Mouse (Mus musculus) intestine, embryonic 14.5 days (tissue): Measurements from ENCODE around the gene AC170998.1. TPM values are rescaled to one million over a fixed set of nuclear protein-coding genes. Genes with fewer than 3 reads are reported as not detected.
A peak's percentile ranks its signal among the peaks of the same experiment; 100 is the strongest.

Experiments
- ATAC-seq: fragments of 200-750 bp; cut with Nextera tagmentation; replicated peaks from 2 replicates; pipeline ENCODE4 v1.8.0; 2017; ENCODE audit warnings: low read depth, moderate number of reproducible peaks, moderate TSS enrichment, moderate library complexity; ENCODE audit not compliant: low FRiP score, low TSS enrichment
- DNase-seq: peaks from one replicate; pipeline ENCODE4 v3.0.0-alpha.2; 2018; ENCODE audit warnings: low spot score
- H3K27ac ChIP-seq: fragments of 300-500 bp; sonication (generic); 2 replicates; pipeline ENCODE4 v1.5.1; 2014; ENCODE audit warnings: low read depth, mild to moderate bottlenecking, control low read depth
- H3K27me3 ChIP-seq: fragments of 300-500 bp; sonication (generic); replicated peaks from 2 replicates; pipeline ENCODE4 v1.6.1; 2014; ENCODE audit warnings: low read length, control low read depth; ENCODE audit not compliant: control insufficient read depth, insufficient read depth
- H3K36me3 ChIP-seq: fragments of 300-500 bp; sonication (generic); 2 replicates; pipeline ENCODE4 v1.6.1; 2014; ENCODE audit warnings: low read length, control low read depth; ENCODE audit not compliant: control insufficient read depth, insufficient read depth
- H3K4me1 ChIP-seq: fragments of 300-500 bp; sonication (generic); replicated peaks from 2 replicates; pipeline ENCODE4 v1.6.1; 2014; ENCODE audit warnings: low read length, control low read depth, mixed read lengths; ENCODE audit not compliant: control insufficient read depth, insufficient read depth
- H3K4me2 ChIP-seq: fragments of 300-500 bp; sonication (generic); 2 replicates; pipeline ENCODE4 v1.6.1; 2014; ENCODE audit warnings: low read length
- H3K4me3 ChIP-seq: fragments of 300-500 bp; sonication (generic); 2 replicates; pipeline ENCODE4 v1.5.1; 2014; ENCODE audit warnings: low read depth, low read length, control low read depth, mixed read lengths
- H3K9ac ChIP-seq: fragments of 300-500 bp; sonication (generic); 2 replicates; pipeline ENCODE4 v1.6.1; 2014; ENCODE audit warnings: mild to moderate bottlenecking, low read length
- H3K9me3 ChIP-seq: fragments of 300-500 bp; sonication (generic); 2 replicates; pipeline ENCODE4 v1.6.1; 2016; ENCODE audit warnings: low read length, control low read depth; ENCODE audit not compliant: control insufficient read depth
- WGBS: fragments of 180-500 bp; shearing (Covaris S2); extraction: QIAGEN DNeasy Blood & Tissue Kit; methylation state at CpG from one replicate; pipeline ENCODE4 v1.1.7; 2014; 5-methylcytosine and 5-hydroxymethylcytosine counted together
- polyA plus RNA-seq: library from polyadenylated mRNA; unstranded; fragments of >200 nt; fragmentation: Nextera tagmentation; extraction: Ambion mirVana; gene quantifications from 2 replicates; pipeline ENCODE4 v1.2.1, GENCODE M21; 2014

Gene AC170998.1
- polyA plus RNA-seq, 1 experiment from 2014 or later = 4.0 TPM

GRCm38 (mm10) chr17:28691687-28692340 lies 34.1 kb upstream of the AC170998.1 start:
- under 1% methylated on average over 47 of the region's 53 CpGs for WGBS
- H3K4me3 ChIP-seq = peak overlapping the region; percentile 99
- peaks cover 38% of the 10 kb centered on the region for H3K4me1 ChIP-seq
- H3K9me3 ChIP-seq = no peaks in the 10 kb centered on the region
- peaks cover 3% of the 10 kb centered on the region; the same call in 1 of the 2 replicates for H3K27me3 ChIP-seq
- ATAC-seq (peak; percentile 47), DNase-seq (peak; percentile 85)
- H3K36me3 ChIP-seq = no peaks in the 10 kb centered on the region; the same call in 1 of the 2 replicates
- peak overlapping the region; percentile 71 for H3K4me2 ChIP-seq
- H3K9ac ChIP-seq = peak overlapping the region; percentile 88
- peak overlapping the region; percentile 95 for H3K27ac ChIP-seq

DNA sequence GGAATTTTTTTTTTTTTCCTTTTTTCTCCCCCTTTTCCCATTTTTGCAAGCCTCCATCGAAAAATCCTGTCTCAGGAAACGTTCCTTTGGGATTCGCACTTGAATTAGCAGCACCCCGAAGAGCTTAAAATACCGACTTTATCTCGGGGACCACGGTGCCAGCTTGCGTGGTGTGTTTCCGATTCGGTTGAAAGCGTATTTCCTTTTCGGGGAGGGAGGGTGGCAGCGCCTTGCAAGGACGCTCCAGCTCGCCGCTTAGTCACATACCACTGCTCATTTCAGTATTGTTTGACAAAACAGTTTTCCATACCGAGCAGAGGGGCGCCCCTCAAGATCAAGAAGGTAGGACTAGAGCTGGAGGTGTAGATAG lies 33.6 kb upstream of the AC170998.1 start:
- peak overlapping the region; percentile 99 for H3K4me3 ChIP-seq
- peak overlapping the region; percentile 88 for H3K9ac ChIP-seq
- peaks cover 43% of the 10 kb centered on the region for H3K4me1 ChIP-seq
- no peak for ATAC-seq
- peaks cover 3% of the 10 kb centered on the region; the same call in 1 of the 2 replicates for H3K27me3 ChIP-seq
- under 1% methylated on average over 18 of the region's 18 CpGs for WGBS
- no peak for DNase-seq
- no peaks in the 10 kb centered on the region for H3K9me3 ChIP-seq
- H3K36me3 ChIP-seq = no peaks in the 10 kb centered on the region; the same call in 1 of the 2 replicates
- peak overlapping the region; percentile 71 for H3K4me2 ChIP-seq
- H3K27ac ChIP-seq = peak overlapping the region; percentile 95

DNA sequence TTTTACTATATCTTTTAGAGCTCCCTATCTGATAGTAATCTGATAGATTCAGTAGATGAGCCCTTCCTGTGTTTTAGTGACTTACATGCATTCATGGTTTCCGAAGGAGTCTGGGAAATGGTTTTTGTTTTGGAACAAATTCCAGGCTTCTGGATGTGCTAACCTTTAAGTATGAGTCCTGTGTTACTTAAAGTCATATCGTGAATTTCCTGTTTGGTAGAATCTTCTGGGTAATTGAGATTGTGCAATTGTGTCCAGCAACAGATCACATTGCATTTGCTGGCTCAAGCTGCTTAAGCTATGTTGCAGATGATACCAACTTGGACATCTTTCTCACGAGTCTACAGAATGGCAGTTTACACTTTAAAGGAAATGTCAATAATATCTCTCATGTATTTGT lies 32.8 kb upstream of the AC170998.1 start:
- peaks cover 48% of the 10 kb centered on the region for H3K4me1 ChIP-seq
- ATAC-seq (no peak), DNase-seq (no peak)
- no peak overlapping the region for H3K27ac ChIP-seq
- H3K9ac ChIP-seq = peak overlapping the region; percentile 88
- WGBS = 28% methylated on average over 3 of the region's 3 CpGs
- H3K27me3 ChIP-seq = peaks cover 3% of the 10 kb centered on the region; the same call in 1 of the 2 replicates
- peak overlapping the region; percentile 99 for H3K4me3 ChIP-seq
- H3K36me3 ChIP-seq = no peaks in the 10 kb centered on the region; the same call in 1 of the 2 replicates
- peak overlapping the region; percentile 71 for H3K4me2 ChIP-seq
- no peaks in the 10 kb centered on the region for H3K9me3 ChIP-seq

DNA sequence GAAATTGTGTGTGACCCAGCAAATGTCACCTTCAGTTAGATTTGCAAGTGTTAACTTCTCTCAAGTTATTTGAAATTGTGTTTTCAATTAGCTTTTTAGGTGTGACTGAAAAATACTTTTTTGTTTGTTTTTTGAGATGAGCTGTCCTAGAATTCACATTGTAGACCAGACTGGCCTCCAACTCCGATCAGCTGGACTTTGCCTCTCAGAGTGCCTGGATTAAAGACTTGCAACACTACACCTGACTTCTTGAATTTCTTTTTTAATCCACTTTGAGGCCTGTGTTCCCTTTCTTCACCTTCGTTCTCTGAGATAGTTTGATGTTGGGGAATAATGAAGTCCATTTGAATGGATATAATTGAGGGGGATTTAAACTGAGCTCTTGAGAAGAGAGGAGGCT lies 31.8 kb upstream of the AC170998.1 start:
- Histone ChIP-seq H3K27ac (no peak overlapping the region), H3K9ac (no peak overlapping the region), H3K4me3 (no peak overlapping the region), H3K36me3 (no peaks in the 10 kb centered on the region; the same call in 1 of the 2 replicates), H3K4me2 (no peak overlapping the region; the same call in 1 of the 2 replicates), H3K27me3 (no peaks in the 10 kb centered on the region; the same call in 1 of the 2 replicates), H3K9me3 (no peaks in the 10 kb centered on the region), H3K4me1 (peaks cover 55% of the 10 kb centered on the region)
- DNase-seq (no peak), ATAC-seq (no peak)
- WGBS = 66% methylated on average over 2 of the region's 2 CpGs

DNA sequence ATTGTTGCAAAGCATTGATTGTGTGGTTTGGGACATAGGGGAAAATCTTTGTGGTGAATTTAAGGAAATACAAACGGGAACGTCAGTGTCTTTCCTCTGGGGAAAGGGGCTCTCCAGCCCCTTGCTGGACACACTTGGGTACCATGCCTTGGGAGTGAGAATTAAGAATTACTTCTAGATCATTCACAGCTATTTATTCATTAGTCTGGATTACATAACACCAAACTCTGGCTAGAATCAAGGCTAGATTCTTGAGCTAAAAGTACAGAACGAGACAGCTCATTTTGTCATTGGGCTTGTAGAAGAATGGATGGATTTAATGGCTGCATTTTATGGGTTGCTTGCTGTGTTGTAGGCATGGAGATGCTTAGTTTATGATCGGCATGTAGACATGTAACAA lies 31.1 kb upstream of the AC170998.1 start:
- WGBS = 86% methylated on average over 4 of the region's 4 CpGs
- Histone ChIP-seq H3K9me3 (no peaks in the 10 kb centered on the region), H3K27me3 (no peaks in the 10 kb centered on the region), H3K9ac (no peak overlapping the region), H3K4me2 (no peak overlapping the region), H3K4me1 (peaks cover 49% of the 10 kb centered on the region), H3K4me3 (no peak overlapping the region), H3K36me3 (no peaks in the 10 kb centered on the region; the same call in 1 of the 2 replicates), H3K27ac (no peak overlapping the region)
- DNase-seq (no peak), ATAC-seq (no peak)

DNA sequence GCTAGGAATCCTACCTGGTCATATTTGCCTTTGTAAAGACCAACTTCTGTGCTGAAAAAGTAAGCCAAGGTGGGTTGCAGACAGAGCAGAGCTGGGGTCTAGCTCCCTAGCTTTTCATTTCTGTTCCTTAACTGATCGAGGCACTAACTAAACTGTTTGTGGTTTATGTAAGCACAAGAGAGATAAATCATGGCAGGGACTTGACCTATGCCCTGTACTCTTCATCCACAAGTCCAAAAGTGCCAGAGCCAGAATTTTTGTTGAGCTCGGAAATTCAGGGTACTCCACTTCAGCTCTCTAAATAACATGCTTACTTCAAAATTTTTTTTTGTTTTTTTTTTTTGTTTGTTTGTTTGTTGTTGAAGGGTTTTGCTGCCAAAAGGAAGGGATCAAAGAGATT lies 29.2 kb upstream of the AC170998.1 start:
- 0 out of 2 replicates have a peak overlapping the region, but pooled peaks have one; percentile 6 for H3K9ac ChIP-seq
- DNase-seq (no peak), ATAC-seq (no peak)
- H3K36me3 ChIP-seq = no peaks in the 10 kb centered on the region; the same call in 1 of the 2 replicates
- no peak overlapping the region for H3K4me2 ChIP-seq
- no peak overlapping the region for H3K27ac ChIP-seq
- H3K27me3 ChIP-seq = no peaks in the 10 kb centered on the region
- no peak overlapping the region for H3K4me3 ChIP-seq
- 15% methylated on average over 2 of the region's 2 CpGs for WGBS
- no peaks in the 10 kb centered on the region for H3K9me3 ChIP-seq
- peaks cover 49% of the 10 kb centered on the region for H3K4me1 ChIP-seq

DNA sequence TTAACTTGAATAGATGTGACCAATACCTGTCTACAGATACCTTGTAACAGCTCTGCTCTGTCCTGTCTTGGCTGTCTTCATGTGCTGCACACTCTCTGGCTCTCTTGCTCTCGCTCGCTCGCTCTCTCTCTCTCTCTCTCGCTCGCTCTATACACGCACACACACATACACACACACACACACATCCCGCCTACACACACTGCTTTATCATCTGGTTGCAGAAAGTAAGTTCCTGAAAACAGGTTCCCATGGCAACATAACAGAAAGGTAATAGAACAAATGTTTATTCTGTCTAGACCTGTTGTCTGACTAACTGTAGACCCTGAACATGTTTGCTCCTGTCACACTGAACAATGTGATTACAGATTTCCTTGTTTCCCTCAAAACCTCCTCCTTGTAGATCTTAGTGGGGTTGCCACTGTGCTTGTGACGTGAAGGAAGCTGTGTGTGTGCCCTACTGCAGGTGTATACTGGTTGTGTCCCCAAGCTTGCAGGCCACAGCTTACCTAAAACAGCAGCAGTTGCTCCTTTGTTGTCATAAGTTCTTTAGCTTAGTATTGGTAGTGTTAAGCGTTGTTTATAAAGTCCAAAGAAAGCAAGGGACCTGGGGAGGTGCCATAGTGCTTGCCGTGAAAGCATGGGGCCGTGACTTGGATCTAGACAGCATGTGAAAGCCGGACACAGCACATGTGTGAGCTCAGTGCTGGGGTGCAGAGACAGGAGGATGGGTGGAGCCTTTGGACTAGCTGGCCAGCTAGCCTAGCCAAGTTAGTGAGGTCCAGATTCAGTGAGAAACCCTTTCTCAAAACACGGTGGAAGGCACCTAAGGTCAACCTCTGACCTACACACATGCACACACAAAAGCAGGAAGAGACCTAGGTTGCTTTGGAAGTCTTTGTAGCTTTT lies 28.3 kb upstream of the AC170998.1 start:
- 60% methylated on average over 13 of the region's 13 CpGs for WGBS
- Histone ChIP-seq H3K27me3 (no peaks in the 10 kb centered on the region), H3K9me3 (no peaks in the 10 kb centered on the region), H3K36me3 (no peaks in the 10 kb centered on the region; the same call in 1 of the 2 replicates), H3K4me2 (no peak overlapping the region), H3K4me3 (no peak overlapping the region), H3K4me1 (peaks cover 49% of the 10 kb centered on the region), H3K9ac (no peak overlapping the region), H3K27ac (0 out of 2 replicates have a peak overlapping the region, but pooled peaks have one; percentile 1)
- peak; percentile 27; the same call in 1 of the 2 replicates for ATAC-seq
- DNase-seq = no peak

DNA sequence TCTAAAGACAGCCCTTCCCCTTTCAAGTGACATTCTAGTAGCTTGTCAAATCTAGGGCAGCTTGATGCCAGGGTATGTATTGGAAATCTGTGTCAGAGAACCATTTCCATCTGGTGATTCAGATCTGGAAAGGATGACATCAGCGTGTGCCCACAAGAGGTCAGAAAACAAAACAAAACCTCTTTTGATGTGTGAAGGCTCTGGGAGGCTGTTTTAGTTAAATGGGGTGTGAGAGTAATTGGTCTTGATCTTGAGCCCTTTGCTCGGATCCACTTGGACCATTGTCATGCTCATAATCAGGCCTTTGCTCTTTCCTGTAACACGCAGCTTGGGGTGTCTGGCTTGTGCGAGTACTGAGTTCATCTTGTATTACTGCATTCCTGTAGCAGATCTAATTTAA lies 27.6 kb upstream of the AC170998.1 start:
- Histone ChIP-seq H3K4me2 (no peak overlapping the region), H3K27me3 (no peaks in the 10 kb centered on the region), H3K4me1 (peaks cover 42% of the 10 kb centered on the region), H3K9ac (no peak overlapping the region), H3K36me3 (no peaks in the 10 kb centered on the region; the same call in 1 of the 2 replicates), H3K9me3 (no peaks in the 10 kb centered on the region), H3K4me3 (no peak overlapping the region), H3K27ac (0 out of 2 replicates have a peak overlapping the region, but pooled peaks have one; percentile 1)
- 66% methylated on average over 4 of the region's 4 CpGs for WGBS
- DNase-seq = no peak
- ATAC-seq = no peak
